Mouse (Mus musculus): Measurements from ENCODE around the gene Setd3.
A peak's percentile ranks its signal among the peaks of the same experiment; 100 is the strongest.
"Not testable (repeated sequence)": the region's sequence is repeated elsewhere in the genome, so short reads cannot be mapped to it uniquely, and the experiment has no call there.

Setd3 gene

GRCm38 (mm10) chr12:108143624-108144498 lies 35.3 kb downstream of the Setd3 start:
- DNase-seq (ENCODE audit: inconsistent ontology term), result peak; percentile 22

GRCm38 (mm10) chr12:108135610-108136208 lies 43.4 kb downstream of the Setd3 start:
- DNase-seq (ENCODE audit: inconsistent ontology term), result no peak

GRCm38 (mm10) chr12:108133181-108133580 lies 45.9 kb downstream of the Setd3 start:
- no peak for DNase-seq (ENCODE audit: inconsistent ontology term)

GRCm38 (mm10) chr12:108132450-108133070 lies 46.6 kb downstream of the Setd3 start:
- no peak for DNase-seq (ENCODE audit: inconsistent ontology term)

- peak; percentile 38 for DNase-seq (ENCODE audit: inconsistent ontology term)
Measured at GRCm38 (mm10) chr12:108121288-108121687, 57.8 kb downstream of the Setd3 start.

GRCm38 (mm10) chr12:108120434-108120833 lies 58.7 kb downstream of the Setd3 start:
- DNase-seq (ENCODE audit: inconsistent ontology term), result no peak

- no peak for DNase-seq (ENCODE audit: inconsistent ontology term)
Measured at GRCm38 (mm10) chr12:108119930-108120329, 59.2 kb downstream of the Setd3 start.

- DNase-seq (ENCODE audit: inconsistent ontology term), result no peak
Measured at GRCm38 (mm10) chr12:108118902-108119531, 60.1 kb downstream of the Setd3 start.

GRCm38 (mm10) chr12:108118503-108118901 lies 60.6 kb downstream of the Setd3 start:
- no peak for DNase-seq (ENCODE audit: inconsistent ontology term)

GRCm38 (mm10) chr12:108111191-108111590 lies 67.9 kb downstream of the Setd3 start:
- DNase-seq (ENCODE audit: inconsistent ontology term), result no peak

- DNase-seq (ENCODE audit: inconsistent ontology term), result no peak
Measured at GRCm38 (mm10) chr12:108110674-108111073, 68.4 kb downstream of the Setd3 start.

- no peak for DNase-seq (ENCODE audit: inconsistent ontology term)
Measured at GRCm38 (mm10) chr12:108109732-108110131, 69.4 kb downstream of the Setd3 start.

- not testable (repeated sequence) for DNase-seq (ENCODE audit: inconsistent ontology term)
Measured at GRCm38 (mm10) chr12:108108591-108108990, 70.5 kb downstream of the Setd3 start.

- DNase-seq (ENCODE audit: inconsistent ontology term), result no peak
Measured at GRCm38 (mm10) chr12:108103292-108103691, 75.8 kb downstream of the Setd3 start.

- no peak for DNase-seq (ENCODE audit: inconsistent ontology term)
Measured at GRCm38 (mm10) chr12:108102119-108102518, 77.0 kb downstream of the Setd3 start.

- DNase-seq (ENCODE audit: inconsistent ontology term), result no peak
Measured at GRCm38 (mm10) chr12:108100181-108100580, 78.9 kb downstream of the Setd3 start.

- DNase-seq (ENCODE audit: inconsistent ontology term), result no peak
Measured at GRCm38 (mm10) chr12:108098201-108098980, 80.7 kb downstream of the Setd3 start.

GRCm38 (mm10) chr12:108097643-108098042 lies 81.5 kb downstream of the Setd3 start:
- no peak for DNase-seq (ENCODE audit: inconsistent ontology term)

- no peak for DNase-seq (ENCODE audit: inconsistent ontology term)
Measured at GRCm38 (mm10) chr12:108088253-108088652, 90.9 kb downstream of the Setd3 start.

GRCm38 (mm10) chr12:108087489-108087888 lies 91.6 kb downstream of the Setd3 start:
- DNase-seq (ENCODE audit: inconsistent ontology term), result no peak

- peak; percentile 49 for DNase-seq (ENCODE audit: inconsistent ontology term)
Measured at GRCm38 (mm10) chr12:108078122-108078752, 100.9 kb downstream of the Setd3 start.
